Mouse (Mus musculus): ENCODE data around the gene Sox9. TPM values are rescaled to one million over a fixed set of nuclear protein-coding genes. Genes with fewer than 3 reads are reported as not detected.

Sox9 gene
- total and polyA plus RNA-seq, 3 experiments: 0.05 TPM; not detected in 2

DNA sequence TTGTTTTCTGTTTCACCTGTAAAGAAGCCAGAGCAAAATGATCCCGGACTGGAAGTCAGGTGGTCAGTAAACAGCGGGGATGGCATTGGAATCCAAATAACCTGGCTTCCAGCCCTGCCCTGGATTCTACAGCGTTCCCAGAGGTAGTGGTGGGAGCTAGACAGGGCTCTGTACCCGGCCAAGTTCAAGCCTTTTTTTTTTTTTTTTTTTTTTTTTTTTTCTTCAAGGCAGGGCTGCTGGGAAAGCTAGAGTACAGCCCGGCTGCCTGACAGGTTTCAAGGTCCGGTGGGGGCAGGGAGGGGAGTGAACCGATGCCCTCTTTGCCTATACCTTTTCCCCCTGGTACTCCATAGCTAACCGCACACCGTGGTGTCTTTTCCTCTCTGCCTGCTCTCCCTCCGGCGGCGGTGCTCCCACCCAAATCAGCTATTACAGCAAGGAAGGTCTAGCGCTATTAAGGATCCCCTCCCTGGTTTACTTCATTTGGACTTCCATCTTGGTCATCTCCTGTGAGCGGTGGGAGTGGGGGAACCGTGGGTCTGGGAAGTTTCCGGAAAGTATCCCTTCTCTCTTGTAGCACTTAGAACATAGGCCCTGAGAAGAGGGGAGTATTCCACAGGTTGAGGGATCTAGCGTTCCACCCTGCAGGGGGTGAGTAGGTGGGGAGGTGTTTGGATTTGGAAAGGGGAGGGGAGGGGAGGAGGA is 28.6 kb downstream of the Sox9 start:
- no peak overlapping the region for H3K4me3 ChIP-seq (ENCODE audit: low read depth, low read length)
- H3K27me3 ChIP-seq (ENCODE audit: insufficient read depth, low read length): no peaks in the 10 kb centered on the region
- ATAC-seq (ENCODE audit: extremely low read depth, insufficient number of reproducible peaks, low FRiP score, poor library complexity, severe bottlenecking) (no peak), DNase-seq (ENCODE audit: low spot score) (no peak)
- no peaks in the 10 kb centered on the region for H3K4me1 ChIP-seq (ENCODE audit: insufficient read depth, low read depth, low read length)
- TF ChIP-seq GATA1 (IDR thresholded peaks at IDR 0.05; ENCODE audit: borderline replicate concordance, low read length): no peak
- no peak for TF ChIP-seq GATA2 (IDR thresholded peaks at IDR 0.05; ENCODE audit: borderline replicate concordance, low read depth, low read length)
- no peak for TF ChIP-seq CTCF (IDR thresholded peaks at IDR 0.05; ENCODE audit: low read depth, low read length)
- no peak for TF ChIP-seq TAL1 (conservative IDR thresholded peaks at IDR 0.05; ENCODE audit: low read depth, low read length)
- no peak for TF ChIP-seq POLR2AphosphoS5 (IDR thresholded peaks at IDR 0.05; ENCODE audit: insufficient replicate concordance, low read depth, low read length)
- peaks cover 87% of the 10 kb centered on the region for H3K9me3 ChIP-seq (replicated peaks)
- H3K36me3 ChIP-seq (replicated peaks): no peaks in the 10 kb centered on the region

DNA sequence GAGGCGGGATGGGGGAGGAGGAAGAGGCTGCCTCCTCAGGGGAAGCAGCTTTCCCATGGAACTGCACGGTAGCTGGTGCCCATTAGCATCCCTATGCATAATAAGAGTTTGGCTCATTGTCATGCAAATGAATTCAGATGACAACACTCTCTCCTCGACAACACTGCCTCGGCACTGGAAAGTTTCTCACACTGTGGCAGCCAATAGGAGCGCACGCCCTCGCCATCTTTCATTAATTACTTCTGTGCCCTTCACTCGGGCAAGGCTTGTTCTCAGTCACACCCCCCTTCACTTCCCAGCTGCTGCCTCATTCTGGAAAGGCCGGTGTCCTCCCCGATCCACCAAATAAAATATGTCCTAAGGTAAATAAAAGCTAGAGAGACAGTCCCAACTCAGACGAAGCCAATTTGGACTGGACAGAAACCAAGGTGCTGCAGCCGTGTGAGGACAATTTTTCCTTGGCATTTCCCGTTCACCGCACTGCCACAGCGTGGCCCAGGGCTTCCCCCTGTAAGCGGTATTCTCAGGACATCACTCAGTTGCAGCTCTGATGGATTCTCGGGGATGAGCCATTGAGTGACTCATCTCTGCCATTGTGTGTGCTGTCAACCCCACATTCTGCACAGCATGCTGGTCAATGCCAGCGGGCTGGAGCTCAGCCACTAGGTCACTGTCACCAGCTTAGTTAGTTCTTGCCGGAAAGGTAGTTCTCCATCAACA is 29.3 kb downstream of the Sox9 start:
- peaks cover 85% of the 10 kb centered on the region for H3K9me3 ChIP-seq (replicated peaks)
- H3K4me3 ChIP-seq (ENCODE audit: low read depth, low read length): no peak overlapping the region
- no peaks in the 10 kb centered on the region for H3K4me1 ChIP-seq (ENCODE audit: insufficient read depth, low read depth, low read length)
- no peaks in the 10 kb centered on the region for H3K36me3 ChIP-seq (replicated peaks)
- ATAC-seq (ENCODE audit: extremely low read depth, insufficient number of reproducible peaks, low FRiP score, poor library complexity, severe bottlenecking): no peak
- no peak for DNase-seq (ENCODE audit: low spot score)
- no peak for TF ChIP-seq POLR2AphosphoS5 (IDR thresholded peaks at IDR 0.05; ENCODE audit: insufficient replicate concordance, low read depth, low read length)
- no peak for TF ChIP-seq CTCF (IDR thresholded peaks at IDR 0.05; ENCODE audit: low read depth, low read length)
- no peak for TF ChIP-seq GATA2 (IDR thresholded peaks at IDR 0.05; ENCODE audit: borderline replicate concordance, low read depth, low read length)
- TF ChIP-seq TAL1 (conservative IDR thresholded peaks at IDR 0.05; ENCODE audit: low read depth, low read length): no peak
- TF ChIP-seq GATA1 (IDR thresholded peaks at IDR 0.05; ENCODE audit: borderline replicate concordance, low read length): no peak
- no peaks in the 10 kb centered on the region for H3K27me3 ChIP-seq (ENCODE audit: insufficient read depth, low read length)

DNA sequence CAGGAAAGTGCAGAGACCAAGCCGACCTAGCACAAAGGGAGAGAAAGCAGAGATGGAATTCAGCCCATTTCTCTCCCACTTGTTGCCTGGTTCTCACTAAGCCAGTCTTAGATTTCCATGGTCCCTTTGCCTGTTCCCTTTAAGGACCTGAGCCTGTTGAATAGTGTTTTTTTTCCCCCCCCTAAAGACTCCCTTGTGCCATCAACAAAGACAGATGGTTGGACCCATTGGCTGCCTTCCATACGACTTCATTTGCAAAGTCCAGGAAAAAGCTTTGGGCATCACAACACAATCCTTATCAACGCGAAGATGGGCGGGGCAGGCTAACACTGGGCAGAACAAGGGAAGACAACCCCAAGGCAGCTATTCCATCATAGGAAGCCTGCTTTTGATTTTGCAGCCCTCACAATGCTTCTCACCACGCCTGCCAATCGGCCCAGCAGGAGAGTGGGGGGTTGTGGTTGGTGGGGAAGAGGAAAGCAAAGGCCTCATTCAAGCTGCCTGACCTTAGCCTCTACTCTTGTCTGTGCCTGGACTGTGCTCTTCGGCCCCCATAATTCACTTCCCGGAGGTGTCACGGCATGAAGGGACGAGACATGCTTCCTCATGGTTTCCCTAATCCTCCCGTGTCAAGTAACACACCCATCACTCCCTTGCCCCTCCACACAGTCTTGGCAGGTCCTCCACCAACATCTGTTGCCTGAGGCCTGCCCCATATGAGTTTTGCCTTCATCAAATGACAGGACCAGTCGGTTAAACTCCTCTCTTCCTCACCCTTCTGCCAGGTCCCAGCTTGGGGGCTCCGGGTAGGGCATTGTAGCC is 36.0 kb downstream of the Sox9 start:
- TF ChIP-seq GATA1 (IDR thresholded peaks at IDR 0.05; ENCODE audit: borderline replicate concordance, low read length) (no peak), CTCF (IDR thresholded peaks at IDR 0.05; ENCODE audit: low read depth, low read length) (no peak), TAL1 (conservative IDR thresholded peaks at IDR 0.05; ENCODE audit: low read depth, low read length) (no peak), POLR2AphosphoS5 (IDR thresholded peaks at IDR 0.05; ENCODE audit: insufficient replicate concordance, low read depth, low read length) (no peak)
- ATAC-seq (ENCODE audit: extremely low read depth, insufficient number of reproducible peaks, low FRiP score, poor library complexity, severe bottlenecking): no peak

DNA sequence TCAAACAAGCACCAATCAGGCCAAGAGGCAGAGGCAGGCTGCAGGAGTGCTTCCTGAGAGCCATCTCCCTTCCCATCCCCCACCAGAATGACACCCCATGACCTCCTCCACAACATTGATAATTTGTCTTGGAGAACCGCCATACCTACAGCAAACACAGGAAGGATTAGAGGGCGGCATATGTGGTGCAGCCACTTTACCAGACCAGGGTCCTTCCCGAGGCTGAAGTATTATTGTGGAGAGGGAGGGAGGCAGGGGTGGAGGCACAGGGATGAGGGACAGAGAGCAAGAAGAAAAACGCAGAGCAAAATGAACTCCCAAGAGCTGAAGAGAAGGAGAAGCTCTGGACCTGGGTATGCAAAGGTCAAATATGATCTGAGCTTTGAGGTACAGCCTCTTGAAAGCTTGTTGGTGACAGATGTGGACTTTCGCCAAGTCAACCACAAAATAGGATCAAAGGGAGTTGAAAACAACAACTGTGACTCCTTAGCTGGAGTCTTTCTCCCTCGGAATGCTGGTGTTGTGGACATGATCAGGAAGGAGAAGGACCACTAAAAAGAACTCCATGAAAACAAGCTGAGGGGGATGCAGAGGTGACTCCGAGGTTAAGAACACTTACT is 36.7 kb downstream of the Sox9 start:
- TF ChIP-seq GATA2 (IDR thresholded peaks at IDR 0.05; ENCODE audit: borderline replicate concordance, low read depth, low read length): no peak
- no peak for TF ChIP-seq CTCF (IDR thresholded peaks at IDR 0.05; ENCODE audit: low read depth, low read length)
- no peak for TF ChIP-seq GATA1 (IDR thresholded peaks at IDR 0.05; ENCODE audit: borderline replicate concordance, low read length)
- no peak for TF ChIP-seq TAL1 (conservative IDR thresholded peaks at IDR 0.05; ENCODE audit: low read depth, low read length)
- TF ChIP-seq POLR2AphosphoS5 (IDR thresholded peaks at IDR 0.05; ENCODE audit: insufficient replicate concordance, low read depth, low read length): no peak
- ATAC-seq (ENCODE audit: extremely low read depth, insufficient number of reproducible peaks, low FRiP score, poor library complexity, severe bottlenecking): no peak
- H3K4me1 ChIP-seq (ENCODE audit: insufficient read depth, low read depth, low read length): no peaks in the 10 kb centered on the region
- no peaks in the 10 kb centered on the region for H3K27me3 ChIP-seq (ENCODE audit: insufficient read depth, low read length)
- no peak overlapping the region for H3K4me3 ChIP-seq (ENCODE audit: low read depth, low read length)
- H3K9me3 ChIP-seq (replicated peaks): peaks cover 60% of the 10 kb centered on the region
- no peaks in the 10 kb centered on the region for H3K36me3 ChIP-seq (replicated peaks)
- no peak for DNase-seq (ENCODE audit: low spot score)

More for the DNA sequence above, 36.0 kb downstream of the Sox9 start:
- Histone ChIP-seq H3K4me3 (ENCODE audit: low read depth, low read length) (no peak overlapping the region), H3K4me1 (ENCODE audit: insufficient read depth, low read depth, low read length) (no peaks in the 10 kb centered on the region), H3K9me3 (replicated peaks) (peaks cover 67% of the 10 kb centered on the region), H3K36me3 (replicated peaks) (no peaks in the 10 kb centered on the region), H3K27me3 (ENCODE audit: insufficient read depth, low read length) (no peaks in the 10 kb centered on the region)
- DNase-seq (ENCODE audit: low spot score): no peak

DNA sequence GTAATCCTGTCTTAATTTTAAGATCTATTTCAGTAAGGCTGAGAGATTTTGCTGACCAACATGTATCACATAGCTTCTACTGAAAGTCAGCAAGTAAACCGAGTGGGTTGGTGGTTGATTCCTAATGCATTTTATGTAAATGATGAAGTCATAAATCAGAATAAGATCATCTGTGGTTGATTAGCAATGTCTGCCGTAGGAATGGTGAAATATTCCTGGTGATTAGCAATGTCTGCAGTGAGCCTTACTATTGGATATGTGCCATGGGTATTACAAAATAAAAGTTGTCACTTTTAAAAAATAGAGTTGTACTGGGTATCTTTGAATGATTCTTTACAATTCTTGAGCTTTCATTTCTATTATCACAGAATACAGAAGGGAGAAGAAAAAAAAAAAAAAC is 39.5 kb downstream of the Sox9 start:
- Histone ChIP-seq H3K36me3 (replicated peaks) (no peaks in the 10 kb centered on the region), H3K4me3 (ENCODE audit: low read depth, low read length) (no peak overlapping the region), H3K9me3 (replicated peaks) (peaks cover 57% of the 10 kb centered on the region), H3K4me1 (ENCODE audit: insufficient read depth, low read depth, low read length) (no peaks in the 10 kb centered on the region), H3K27me3 (ENCODE audit: insufficient read depth, low read length) (no peaks in the 10 kb centered on the region)
- ATAC-seq (ENCODE audit: extremely low read depth, insufficient number of reproducible peaks, low FRiP score, poor library complexity, severe bottlenecking): no peak
- TF ChIP-seq GATA1 (IDR thresholded peaks at IDR 0.05; ENCODE audit: borderline replicate concordance, low read length) (no peak), CTCF (IDR thresholded peaks at IDR 0.05; ENCODE audit: low read depth, low read length) (no peak), GATA2 (IDR thresholded peaks at IDR 0.05; ENCODE audit: borderline replicate concordance, low read depth, low read length) (no peak), POLR2AphosphoS5 (IDR thresholded peaks at IDR 0.05; ENCODE audit: insufficient replicate concordance, low read depth, low read length) (no peak), TAL1 (conservative IDR thresholded peaks at IDR 0.05; ENCODE audit: low read depth, low read length) (no peak)
- no peak for DNase-seq (ENCODE audit: low spot score)

All from G1E (cell line).